Comparison of ENCODE assay signal across 10 mouse cellular contexts in genomic region chr8:123787254-123787897, GRCm38 (mm10). TPM values are rescaled to one million over a fixed set of nuclear protein-coding genes. Genes with fewer than 3 reads are reported as not detected.
DNase-seq lines count a peak whose midpoint lies in the region; ATAC-seq and TF ChIP-seq lines count a peak whose summit lies in the region.
"Had no signal": no experiment of that assay in that cellular context is flagged by ENCODE, and none has a peak within 500 bp of the region (broad histone marks: within the 10 kb centered on the region; RNA-seq: fewer than 3 reads in every experiment).

No protein-coding gene starts in this region.

- TF ChIP-seq EP300 in liver, postnatal 0 days (IDR thresholded peaks at IDR 0.05; ENCODE audit: low read depth): no peak

- H3K9me3 ChIP-seq in heart, embryonic 15.5 days (replicated peaks): no peaks in the 10 kb centered on the region
- no peaks in the 10 kb centered on the region for H3K9me3 ChIP-seq in liver, postnatal 0 days (ENCODE audit: low read length)

- peak overlapping the region; percentile 41 for H3K4me2 ChIP-seq in heart, embryonic 15.5 days
- peak overlapping the region; percentile 47 for H3K4me2 ChIP-seq in liver, postnatal 0 days (ENCODE audit: low read depth, low read length)
- H3K4me2 ChIP-seq: midbrain, embryonic 11.5 days had no signal

- ATAC-seq in heart, embryonic 15.5 days (replicated peaks; ENCODE audit: insufficient number of reproducible peaks, insufficient read depth, low FRiP score, low read depth): no peak
- no peak for ATAC-seq in liver, postnatal 0 days
- ATAC-seq: hindbrain, embryonic 16.5 days had no signal

- H3K36me3 ChIP-seq in heart, embryonic 15.5 days: no peaks in the 10 kb centered on the region
- H3K36me3 ChIP-seq in liver, postnatal 0 days (replicated peaks; ENCODE audit: insufficient read depth, low read length): no peaks in the 10 kb centered on the region

- 33% methylated on average over 21 of the region's 21 CpGs for WGBS in heart, embryonic 15.5 days
- WGBS in liver, postnatal 0 days (ENCODE audit: insufficient replicate concordance): 34% methylated on average over 21 of the region's 21 CpGs

- TF ChIP-seq CTCF in liver, postnatal 0 days (IDR thresholded peaks at IDR 0.05; ENCODE audit: low read depth): no peak

- no peak overlapping the region for H3K27ac ChIP-seq in heart, embryonic 15.5 days
- no peak overlapping the region for H3K27ac ChIP-seq in liver, postnatal 0 days (ENCODE audit: low read depth)

- 0 out of 2 replicates have a peak overlapping the region, but pooled peaks have one; percentile 4 for H3K4me3 ChIP-seq in heart, embryonic 15.5 days
- no peak overlapping the region for H3K4me3 ChIP-seq in liver, postnatal 0 days (ENCODE audit: low read depth, low read length)

- H3K27me3 ChIP-seq in heart, embryonic 15.5 days: peaks cover 12% of the 10 kb centered on the region
- H3K27me3 ChIP-seq in liver, postnatal 0 days (ENCODE audit: insufficient read depth, low read length): no peaks in the 10 kb centered on the region

- intact Hi-C loops in left cerebral cortex, postnatal 14 days (cut with DNase I): no loop called here

- peaks cover 10% of the 10 kb centered on the region for H3K4me1 ChIP-seq in heart, embryonic 15.5 days (replicated peaks)
- peaks cover 4% of the 10 kb centered on the region; the same call in 1 of the 2 replicates for H3K4me1 ChIP-seq in liver, postnatal 0 days (ENCODE audit: insufficient read depth)

- DNase-seq in heart, adult 8-10 months (ENCODE audit: low spot score): no peak
- DNase-seq in CD4-positive helper T cell, adult 2 months (ENCODE audit: low read depth, low spot score): peak; percentile 38
- peak; percentile 75 for DNase-seq in R1 (ENCODE audit: low read depth, low spot score)
- DNase-seq in liver, postnatal 0 days: no peak
- DNase-seq in layer of hippocampus, adult 9-10 months (ENCODE audit: low spot score): no peak
- DNase-seq in adrenal gland, postnatal 4 days (ENCODE audit: low spot score in 2 of 2): no peak
- DNase-seq in left cerebral cortex, postnatal 14 days (ENCODE audit: low spot score in 2 of 2): no peak

- no peak overlapping the region for H3K9ac ChIP-seq in heart, embryonic 15.5 days
- no peak overlapping the region for H3K9ac ChIP-seq in liver, postnatal 0 days (replicated peaks)

RNA-seq across cellular contexts. Expression of gene Rab4a, which starts 18.4 kb away (rescaled TPM):
- polyA plus RNA-seq in heart, embryonic 15.5 days (2015; fragmentation: Nextera tagmentation; extraction: Ambion mirVana): 26.9 and 32.1 TPM in 2 replicates
- 10 to 100 TPM in 3 of 4 experiments, 1 to 10 TPM in 1; 9.4 to 14.1 (median 11.6) TPM for total RNA-seq in heart, adult 8-10 months (2022)
- 30.4 and 36.3 TPM in 2 replicates for polyA plus RNA-seq in liver, postnatal 0 days (2015; fragmentation: Nextera tagmentation; extraction: Ambion mirVana)
- 10 to 100 TPM; 29.5 to 30.9 TPM for total RNA-seq in adrenal gland, postnatal 4 days (2021)
- total RNA-seq in left cerebral cortex, postnatal 14 days (2021): 10 to 100 TPM; 46.5 to 51.8 TPM

Comparison
In these comparisons a context has a peak if more than half of its experiments do, and no peak if none do; other contexts are left out.
1. DNase-seq: peak in CD4-positive helper T cell, adult 2 months (single experiment) and R1 (single experiment); none in heart, adult 8-10 months (single experiment), liver, postnatal 0 days (single experiment), layer of hippocampus, adult 9-10 months (single experiment), adrenal gland, postnatal 4 days (0 of 2) and left cerebral cortex, postnatal 14 days (0 of 2).